In the genomic region with DNA sequence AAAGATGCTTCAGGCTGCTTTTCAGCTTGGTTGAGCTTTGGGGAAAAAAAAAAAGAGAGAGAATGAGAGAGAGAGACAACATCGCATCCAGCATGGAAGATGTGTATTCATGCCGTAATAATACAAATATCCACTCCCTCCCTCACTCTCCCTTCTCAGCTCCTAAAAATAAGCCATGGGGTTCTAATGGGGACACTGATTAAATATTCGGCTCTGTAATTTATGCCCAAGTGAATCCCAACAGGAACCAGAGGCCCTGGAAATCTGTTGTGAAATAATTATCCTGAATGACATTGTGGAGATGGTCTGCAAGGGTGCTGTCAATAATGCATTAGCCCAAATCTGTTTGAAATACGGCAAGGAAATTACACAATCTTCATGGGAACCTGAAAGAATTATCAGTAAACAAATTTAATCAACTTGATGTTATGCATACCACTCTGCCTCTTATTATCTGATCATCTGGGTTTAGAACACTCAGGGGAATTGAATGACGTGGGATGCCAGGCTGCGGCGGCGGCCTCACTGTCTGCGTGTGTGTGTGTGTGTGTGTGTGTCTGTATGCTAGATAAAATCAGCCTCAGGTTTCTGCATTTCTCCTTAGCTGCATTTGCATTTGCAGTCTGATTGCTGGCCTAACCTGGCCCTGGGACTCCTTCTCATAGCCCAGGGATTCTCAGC, we compare ENCODE assay signal across 11 mouse cellular contexts. TPM values are rescaled to one million over a fixed set of nuclear protein-coding genes. Genes with fewer than 3 reads are reported as not detected.
DNase-seq lines count a peak whose midpoint lies in the region; ATAC-seq and TF ChIP-seq lines count a peak whose summit lies in the region.
"Had no signal": no experiment of that assay in that cellular context is flagged by ENCODE, and none has a peak within 500 bp of the region (broad histone marks: within the 10 kb centered on the region; RNA-seq: fewer than 3 reads in every experiment).

No protein-coding gene starts in this region.

- no peaks in the 10 kb centered on the region for H3K36me3 ChIP-seq in C2C12 (ENCODE audit: control insufficient read depth, insufficient read depth)
- no peaks in the 10 kb centered on the region for H3K36me3 ChIP-seq in forebrain, postnatal 0 days (ENCODE audit: insufficient read depth)
- no peaks in the 10 kb centered on the region for H3K36me3 ChIP-seq in midbrain, postnatal 0 days (ENCODE audit: insufficient read depth, low read length)
- H3K36me3 ChIP-seq: limb, embryonic 12.5 days had no signal

- H3K79me2 ChIP-seq in C2C12 (ENCODE audit: control insufficient read depth, insufficient read depth), result no peaks in the 10 kb centered on the region

- 0 out of 2 replicates have a peak, but pooled peaks cover 5% of the 10 kb centered on the region for H3K4me1 ChIP-seq in forebrain, postnatal 0 days (ENCODE audit: insufficient read depth)
- peaks cover 6% of the 10 kb centered on the region for H3K4me1 ChIP-seq in midbrain, postnatal 0 days (ENCODE audit: insufficient read depth, low read length)

- H3K9ac ChIP-seq in forebrain, postnatal 0 days, result no peak overlapping the region
- no peak overlapping the region for H3K9ac ChIP-seq in midbrain, postnatal 0 days (replicated peaks; ENCODE audit: low read length, poor library complexity, severe bottlenecking)
- H3K9ac ChIP-seq: limb, embryonic 12.5 days; lung, embryonic 14.5 days had no signal

- no peak overlapping the region for H3ac ChIP-seq in C2C12 (ENCODE audit: control insufficient read depth, insufficient read length, low read depth)

- WGBS in forebrain, postnatal 0 days, result 25% methylated on average over 9 of the region's 9 CpGs
- 30% methylated on average over 9 of the region's 9 CpGs for WGBS in midbrain, postnatal 0 days

- H3K79me3 ChIP-seq in C2C12 (ENCODE audit: low read depth), result no peaks in the 10 kb centered on the region

- H3K4me3 ChIP-seq in C2C12 (ENCODE audit: insufficient read depth, poor library complexity, severe bottlenecking), result no peak overlapping the region
- H3K4me3 ChIP-seq in forebrain, postnatal 0 days (ENCODE audit: low read depth, low read length), result no peak overlapping the region
- H3K4me3 ChIP-seq in midbrain, postnatal 0 days (ENCODE audit: low read depth, low read length), result no peak overlapping the region
- H3K4me3 ChIP-seq: limb, embryonic 12.5 days had no signal

- peak; percentile 50; the same call in 1 of the 2 replicates for ATAC-seq in forebrain, postnatal 0 days
- peak; percentile 47; the same call in 1 of the 2 replicates for ATAC-seq in midbrain, postnatal 0 days (ENCODE audit: low FRiP score)

- H3K27ac ChIP-seq in forebrain, postnatal 0 days (ENCODE audit: low read depth, low read length), result 0 out of 2 replicates have a peak overlapping the region, but pooled peaks have one; percentile 40
- peak overlapping the region; percentile 44 for H3K27ac ChIP-seq in midbrain, postnatal 0 days (ENCODE audit: low read depth, low read length)
- H3K27ac ChIP-seq: limb, embryonic 12.5 days had no signal

- H3K27me3 ChIP-seq in C2C12 (ENCODE audit: control insufficient read depth, insufficient read depth, insufficient read length), result no peaks in the 10 kb centered on the region
- H3K27me3 ChIP-seq in forebrain, postnatal 0 days (ENCODE audit: insufficient read depth, low read length), result no peaks in the 10 kb centered on the region
- no peaks in the 10 kb centered on the region for H3K27me3 ChIP-seq in midbrain, postnatal 0 days (ENCODE audit: insufficient read depth, low read length)
- H3K27me3 ChIP-seq: limb, embryonic 12.5 days had no signal

- peak; percentile 24 for DNase-seq in embryo, embryonic 11 days
- no peak for DNase-seq in embryo, embryonic 9.5 days (ENCODE audit: extremely low spot score)
- DNase-seq in forebrain, postnatal 0 days, result peak; percentile 57
- DNase-seq in midbrain, postnatal 0 days (ENCODE audit: low spot score), result peak; percentile 79
- no peak for DNase-seq in thymus, postnatal 14 days
- no peak for DNase-seq in thymus, postnatal 4 days
- DNase-seq in left cerebral cortex, adult 18-20 months (ENCODE audit: low spot score in 2 of 2), result no peak
- DNase-seq: lung, embryonic 14.5 days; right cerebral cortex, adult 18-20 months had no signal

- H3K4me2 ChIP-seq in forebrain, postnatal 0 days (ENCODE audit: low read depth), result no peak overlapping the region
- no peak overlapping the region for H3K4me2 ChIP-seq in midbrain, postnatal 0 days (ENCODE audit: low read depth, low read length, poor library complexity, severe bottlenecking)
- H3K4me2 ChIP-seq: limb, embryonic 12.5 days; lung, embryonic 14.5 days had no signal

- TF ChIP-seq CTCF in C2C12 (IDR thresholded peaks at IDR 0.05; ENCODE audit: control insufficient read depth, insufficient read depth, insufficient read length), result no peak
- TF ChIP-seq CTCF in forebrain, postnatal 0 days (IDR thresholded peaks at IDR 0.05; ENCODE audit: low read depth), result no peak
- TF ChIP-seq CTCF in midbrain, postnatal 0 days (IDR thresholded peaks at IDR 0.05), result no peak

- H3K9me3 ChIP-seq in forebrain, postnatal 0 days (ENCODE audit: low read length), result no peaks in the 10 kb centered on the region
- no peaks in the 10 kb centered on the region for H3K9me3 ChIP-seq in midbrain, postnatal 0 days (ENCODE audit: low read length)
- H3K9me3 ChIP-seq: limb, embryonic 12.5 days had no signal

TF ChIP-seq in C2C12, 6 proteins besides CTCF, POLR2A, EP300 and RAD21:
- TF ChIP-seq FOSL1 (IDR thresholded peaks at IDR 0.05; ENCODE audit: insufficient read depth, low read length, poor library complexity, severe bottlenecking) (no peak), CEBPB (IDR thresholded peaks at IDR 0.05; ENCODE audit: low read depth) (peak; percentile 39)
TF ChIP-seq in C2C12: peak in this region for 1.

RNA-seq across cellular contexts. Expression of a gene that starts 48.1 kb away (rescaled TPM):
- polyA plus RNA-seq in C2C12 (2012; fragmentation: generic; extraction: Trizol), result 3,018 TPM
- total RNA-seq in forebrain, postnatal 0 days (2014; rRNA removed), result 1,310 and 1,631 TPM in 2 replicates
- polyA plus RNA-seq in forebrain, postnatal 0 days (2015; fragmentation: Nextera tagmentation; extraction: Ambion mirVana), result 795 and 979 TPM in 2 replicates
- 1,066 and 1,223 TPM in 2 replicates for total RNA-seq in midbrain, postnatal 0 days (2014; rRNA removed)
- polyA plus RNA-seq in midbrain, postnatal 0 days (2015; fragmentation: Nextera tagmentation; extraction: Ambion mirVana), result 799 and 839 TPM in 2 replicates
- total RNA-seq in left cerebral cortex, adult 18-20 months (2021), result 100 to 1,000 TPM; 776 to 777 TPM

RNA-seq across cellular contexts. Expression of a gene that starts 48.1 kb away (rescaled TPM):
- polyA plus RNA-seq in C2C12 (2012; fragmentation: generic; extraction: Trizol), result 12.3 TPM
- total RNA-seq in forebrain, postnatal 0 days (2014; rRNA removed), result 19.5 and 29.9 TPM in 2 replicates
- 8.1 and 13.4 TPM in 2 replicates for polyA plus RNA-seq in forebrain, postnatal 0 days (2015; fragmentation: Nextera tagmentation; extraction: Ambion mirVana)
- total RNA-seq in midbrain, postnatal 0 days (2014; rRNA removed), result 22.0 and 24.3 TPM in 2 replicates
- polyA plus RNA-seq in midbrain, postnatal 0 days (2015; fragmentation: Nextera tagmentation; extraction: Ambion mirVana), result 12.5 and 14.6 TPM in 2 replicates
- 10 to 100 TPM; 31.7 to 35.0 TPM for total RNA-seq in left cerebral cortex, adult 18-20 months (2021)

Comparison
In these comparisons a context has a peak if more than half of its experiments do, and no peak if none do; other contexts are left out.
1. DNase-seq: peak in embryo, embryonic 11 days (single experiment), forebrain, postnatal 0 days (single experiment) and midbrain, postnatal 0 days (single experiment); none in embryo, embryonic 9.5 days (single experiment), thymus, postnatal 14 days (single experiment), thymus, postnatal 4 days (single experiment) and left cerebral cortex, adult 18-20 months (0 of 2).